Mouse (Mus musculus) kidney, adult 2 months (tissue): ENCODE measurements at regions not wholly inside any gene's neighbourhood (a gene's known extent, or its start where the extent isn't known, plus 50 kb on each side); places are given as distances from the start of the nearest gene placed in this dataset.

Source experiments
- CTCF ChIP-seq: fragments of 200-500 bp; conservative IDR thresholded peaks from 2 replicates; pipeline ENCODE4 v1.5.1; 2011; ENCODE audit warnings: low read depth, mild to moderate bottlenecking, control low read depth, low read length, moderate library complexity, mixed read lengths; ENCODE audit not compliant: insufficient read depth, insufficient read length
- POLR2A ChIP-seq: fragments of 200-500 bp; IDR thresholded peaks from one replicate; pipeline ENCODE4 v1.6.1; 2011; ENCODE audit warnings: low read depth, low read length, control low read depth

- TF ChIP-seq CTCF, result no peak
- no peak for TF ChIP-seq POLR2A
Measured at GRCm38 (mm10) chr3:118434311-118434710, 127.6 kb upstream of the Dpyd start.
